Mouse (Mus musculus): ENCODE data around the gene Arntl2. TPM values are rescaled to one million over a fixed set of nuclear protein-coding genes. Genes with fewer than 3 reads are reported as not detected.

Gene Arntl2
- polyA plus RNA-seq, 1 experiment from 2014 or later: 0.86 TPM

DNA sequence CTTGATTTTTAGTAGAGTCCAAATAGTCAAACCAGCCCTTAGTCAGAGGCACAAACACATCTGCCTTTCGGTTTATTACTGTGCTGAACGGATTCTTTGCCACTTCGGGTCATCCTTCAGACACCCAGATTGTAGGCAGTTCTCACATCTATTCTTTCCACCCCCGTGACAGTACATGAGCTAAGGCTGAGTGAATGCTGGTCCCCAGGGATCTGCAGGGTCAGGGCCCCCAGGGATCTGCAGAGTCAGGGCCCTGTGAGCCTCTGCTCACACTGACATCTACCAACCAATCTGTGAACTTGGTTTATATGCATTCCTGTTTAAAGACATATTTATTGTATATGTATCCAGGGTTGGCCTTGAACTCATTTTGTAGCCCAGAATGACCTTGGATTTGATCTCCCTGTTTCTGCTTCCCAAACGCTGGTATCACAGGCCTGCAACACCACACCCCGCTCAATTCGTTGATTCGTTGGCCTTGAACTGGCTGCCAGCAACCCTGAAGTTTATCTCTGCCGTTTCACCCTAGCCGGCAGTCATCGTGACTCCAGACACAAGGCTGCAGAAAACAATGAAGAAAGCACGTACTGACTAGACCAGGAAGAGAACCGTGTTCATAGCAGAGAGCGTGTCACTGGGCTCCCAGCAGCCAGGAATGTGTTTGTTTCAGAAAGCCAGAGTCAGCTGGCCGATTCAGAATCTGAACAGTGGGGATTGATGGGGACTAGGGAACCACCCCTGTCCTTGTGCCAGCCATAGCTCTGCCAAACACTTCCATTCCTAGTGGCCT is 50.3 kb downstream of the Arntl2 start:
- H3K36me3 ChIP-seq (ENCODE audit: control insufficient read depth, insufficient read depth, low read length): no peaks in the 10 kb centered on the region
- WGBS: 86% methylated on average over 15 of the region's 15 CpGs
- no peak overlapping the region for H3K9ac ChIP-seq (ENCODE audit: low read length)
- H3K27ac ChIP-seq (ENCODE audit: low read depth, low read length): no peak overlapping the region
- no peaks in the 10 kb centered on the region for H3K4me1 ChIP-seq (replicated peaks; ENCODE audit: control insufficient read depth, insufficient read depth, low read length)
- no peak for DNase-seq (ENCODE audit: low spot score)
- H3K4me3 ChIP-seq (ENCODE audit: low read depth, low read length): no peak overlapping the region
- no peak overlapping the region for H3K4me2 ChIP-seq (ENCODE audit: low read depth, low read length, severe bottlenecking)
- no peaks in the 10 kb centered on the region for H3K9me3 ChIP-seq (ENCODE audit: control insufficient read depth, low read length)
- H3K27me3 ChIP-seq (ENCODE audit: control insufficient read depth, insufficient read depth, low read length): no peaks in the 10 kb centered on the region
- ATAC-seq (replicated peaks; ENCODE audit: low FRiP score): no peak

DNA sequence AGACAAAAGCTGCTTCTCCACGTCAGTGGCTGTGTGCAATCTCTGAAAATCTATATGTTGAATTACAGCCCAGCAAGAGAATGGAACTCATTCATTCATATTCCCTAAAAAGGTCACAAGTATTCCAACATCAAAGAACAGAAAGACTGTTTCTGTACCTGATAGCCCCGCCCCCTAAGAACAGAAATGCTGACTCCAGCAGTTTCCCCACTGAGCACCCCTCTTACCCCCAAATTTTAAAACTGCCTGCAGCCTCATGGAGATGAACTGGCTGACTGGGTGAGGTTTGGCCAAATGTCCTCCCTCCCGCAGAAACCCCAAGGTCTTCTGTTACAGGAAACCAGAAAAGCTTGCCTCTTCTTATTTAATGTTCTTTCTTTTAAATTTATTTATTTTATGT is 51.5 kb downstream of the Arntl2 start:
- Histone ChIP-seq H3K4me1 (replicated peaks; ENCODE audit: control insufficient read depth, insufficient read depth, low read length) (no peaks in the 10 kb centered on the region), H3K4me2 (ENCODE audit: low read depth, low read length, severe bottlenecking) (no peak overlapping the region), H3K27ac (ENCODE audit: low read depth, low read length) (no peak overlapping the region), H3K36me3 (ENCODE audit: control insufficient read depth, insufficient read depth, low read length) (no peaks in the 10 kb centered on the region), H3K4me3 (ENCODE audit: low read depth, low read length) (no peak overlapping the region), H3K9ac (ENCODE audit: low read length) (no peak overlapping the region), H3K9me3 (ENCODE audit: control insufficient read depth, low read length) (no peaks in the 10 kb centered on the region), H3K27me3 (ENCODE audit: control insufficient read depth, insufficient read depth, low read length) (no peaks in the 10 kb centered on the region)
- DNase-seq (ENCODE audit: low spot score) (no peak), ATAC-seq (replicated peaks; ENCODE audit: low FRiP score) (no peak)
- 78% methylated on average over 3 of the region's 3 CpGs for WGBS

DNA sequence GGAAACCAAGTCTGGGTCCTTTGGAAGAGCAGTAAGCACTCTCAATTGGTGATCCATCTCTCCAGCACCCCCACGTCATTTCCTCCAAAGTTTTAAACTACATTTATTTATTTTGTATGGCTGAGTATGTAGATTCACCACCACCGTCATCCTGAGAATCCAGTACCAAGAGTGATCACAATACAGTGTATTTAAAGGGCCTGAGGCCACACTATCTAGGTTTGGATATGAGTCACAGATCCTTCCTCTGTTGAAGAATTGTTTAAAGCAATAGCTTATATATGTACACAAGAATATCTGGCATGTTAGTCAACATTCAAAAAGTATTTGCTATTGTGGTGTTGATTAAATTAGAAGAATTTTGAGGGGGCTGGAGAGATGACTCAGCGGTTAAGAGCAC is 52.4 kb downstream of the Arntl2 start:
- no peak overlapping the region for H3K27ac ChIP-seq (ENCODE audit: low read depth, low read length)
- 91% methylated on average over 3 of the region's 3 CpGs for WGBS
- H3K4me1 ChIP-seq (replicated peaks; ENCODE audit: control insufficient read depth, insufficient read depth, low read length): no peaks in the 10 kb centered on the region
- H3K9me3 ChIP-seq (ENCODE audit: control insufficient read depth, low read length): no peaks in the 10 kb centered on the region
- DNase-seq (ENCODE audit: low spot score) (no peak), ATAC-seq (replicated peaks; ENCODE audit: low FRiP score) (no peak)
- no peak overlapping the region for H3K4me3 ChIP-seq (ENCODE audit: low read depth, low read length)
- no peaks in the 10 kb centered on the region for H3K27me3 ChIP-seq (ENCODE audit: control insufficient read depth, insufficient read depth, low read length)
- no peak overlapping the region for H3K4me2 ChIP-seq (ENCODE audit: low read depth, low read length, severe bottlenecking)
- H3K9ac ChIP-seq (ENCODE audit: low read length): no peak overlapping the region
- H3K36me3 ChIP-seq (ENCODE audit: control insufficient read depth, insufficient read depth, low read length): no peaks in the 10 kb centered on the region

DNA sequence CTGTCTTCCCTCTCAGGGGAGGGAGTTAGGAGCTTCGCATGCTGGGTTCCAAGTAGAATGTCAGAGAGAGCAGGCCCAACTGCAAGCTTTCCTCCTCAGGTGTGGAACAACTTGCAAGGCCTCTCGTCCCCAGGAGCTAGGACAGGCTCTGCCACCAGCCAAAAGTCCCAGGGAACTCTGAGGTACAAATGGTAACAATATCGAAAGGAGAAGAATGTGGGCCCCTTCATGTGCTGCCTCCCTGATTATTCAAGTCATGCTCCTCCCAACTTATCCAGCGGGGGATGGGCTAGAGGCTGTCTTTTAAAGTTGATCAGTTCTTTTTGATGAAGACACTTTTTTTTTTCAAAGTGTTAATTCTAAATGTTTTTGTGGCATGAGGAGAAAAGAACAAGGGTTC is 54.2 kb downstream of the Arntl2 start, which contains the start of gene Smco2:
Smco2 (plus strand) TSS at position 55 of the 400 bp plus-strand sequence.
- no peak within 1 kb of the TSS for H3K4me3 ChIP-seq (ENCODE audit: low read depth, low read length)
- no peak within 1 kb of the TSS for H3K4me2 ChIP-seq (ENCODE audit: low read depth, low read length, severe bottlenecking)
- no peak for DNase-seq (ENCODE audit: low spot score)
- H3K9me3 ChIP-seq (ENCODE audit: control insufficient read depth, low read length): no peaks in the 10 kb centered on the region
- H3K27me3 ChIP-seq (ENCODE audit: control insufficient read depth, insufficient read depth, low read length): no peaks in the 10 kb centered on the region
- H3K4me1 ChIP-seq (replicated peaks; ENCODE audit: control insufficient read depth, insufficient read depth, low read length): no peaks in the 10 kb centered on the region
- no peaks in the 10 kb centered on the region for H3K36me3 ChIP-seq (ENCODE audit: control insufficient read depth, insufficient read depth, low read length)
- ATAC-seq (replicated peaks; ENCODE audit: low FRiP score): no peak
- WGBS: 78% methylated on average over 4 of the region's 4 CpGs
- H3K27ac ChIP-seq (ENCODE audit: low read depth, low read length): no peak within 1 kb of the TSS
- H3K9ac ChIP-seq (ENCODE audit: low read length): no peak within 1 kb of the TSS

DNA sequence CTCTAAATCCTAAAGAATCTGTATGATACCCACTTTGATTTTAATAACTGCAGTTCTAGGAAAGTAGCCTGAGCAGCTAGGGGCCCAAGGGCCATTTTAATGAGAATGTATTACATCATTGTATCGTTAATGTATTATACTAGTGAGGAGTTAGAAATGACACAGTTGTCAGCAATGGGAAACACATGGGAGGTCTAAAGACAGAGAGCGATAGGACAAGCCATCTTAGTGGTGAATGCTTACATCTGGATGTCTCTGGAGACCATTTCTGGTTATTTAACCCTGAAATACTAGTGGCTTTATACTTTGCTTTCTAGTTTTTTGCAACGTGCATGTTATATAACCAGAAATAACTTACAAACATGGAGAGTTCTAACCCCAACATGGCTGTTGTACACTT is 56.1 kb downstream of the Arntl2 start:
- H3K36me3 ChIP-seq (ENCODE audit: control insufficient read depth, insufficient read depth, low read length): no peaks in the 10 kb centered on the region
- H3K9ac ChIP-seq (ENCODE audit: low read length): no peak overlapping the region
- H3K4me1 ChIP-seq (replicated peaks; ENCODE audit: control insufficient read depth, insufficient read depth, low read length): no peaks in the 10 kb centered on the region
- DNase-seq (ENCODE audit: low spot score) (no peak), ATAC-seq (replicated peaks; ENCODE audit: low FRiP score) (no peak)
- H3K9me3 ChIP-seq (ENCODE audit: control insufficient read depth, low read length): no peaks in the 10 kb centered on the region
- H3K27ac ChIP-seq (ENCODE audit: low read depth, low read length): no peak overlapping the region
- H3K4me2 ChIP-seq (ENCODE audit: low read depth, low read length, severe bottlenecking): no peak overlapping the region
- H3K4me3 ChIP-seq (ENCODE audit: low read depth, low read length): no peak overlapping the region
- 88% methylated on average over 3 of the region's 3 CpGs for WGBS
- H3K27me3 ChIP-seq (ENCODE audit: control insufficient read depth, insufficient read depth, low read length): no peaks in the 10 kb centered on the region

DNA sequence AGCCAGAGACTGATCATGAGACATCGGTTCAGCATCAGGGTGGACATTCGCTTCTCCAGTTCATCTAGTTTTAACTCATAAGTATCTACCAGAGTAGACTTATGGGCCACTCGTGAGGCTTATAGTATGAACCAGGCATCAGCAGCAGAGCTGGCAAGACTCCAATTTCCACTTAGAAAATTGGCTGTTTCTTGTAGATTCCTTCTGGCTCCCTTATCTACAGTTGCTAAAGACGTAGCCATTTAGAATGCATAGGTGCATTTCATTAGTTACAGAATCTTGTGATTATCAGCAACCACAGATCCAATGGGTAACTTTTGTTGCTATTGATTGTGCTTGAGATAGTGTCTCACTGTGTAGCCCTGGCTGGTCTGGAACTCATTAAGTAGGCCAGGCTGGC is 56.9 kb downstream of the Arntl2 start:
- no peaks in the 10 kb centered on the region for H3K4me1 ChIP-seq (replicated peaks; ENCODE audit: control insufficient read depth, insufficient read depth, low read length)
- no peak for DNase-seq (ENCODE audit: low spot score)
- no peaks in the 10 kb centered on the region for H3K27me3 ChIP-seq (ENCODE audit: control insufficient read depth, insufficient read depth, low read length)
- H3K4me2 ChIP-seq (ENCODE audit: low read depth, low read length, severe bottlenecking): no peak overlapping the region
- 85% methylated on average over 4 of the region's 4 CpGs for WGBS
- no peak for ATAC-seq (replicated peaks; ENCODE audit: low FRiP score)
- H3K4me3 ChIP-seq (ENCODE audit: low read depth, low read length): no peak overlapping the region
- no peak overlapping the region for H3K27ac ChIP-seq (ENCODE audit: low read depth, low read length)
- H3K9ac ChIP-seq (ENCODE audit: low read length): no peak overlapping the region
- H3K9me3 ChIP-seq (ENCODE audit: control insufficient read depth, low read length): no peaks in the 10 kb centered on the region
- no peaks in the 10 kb centered on the region for H3K36me3 ChIP-seq (ENCODE audit: control insufficient read depth, insufficient read depth, low read length)

DNA sequence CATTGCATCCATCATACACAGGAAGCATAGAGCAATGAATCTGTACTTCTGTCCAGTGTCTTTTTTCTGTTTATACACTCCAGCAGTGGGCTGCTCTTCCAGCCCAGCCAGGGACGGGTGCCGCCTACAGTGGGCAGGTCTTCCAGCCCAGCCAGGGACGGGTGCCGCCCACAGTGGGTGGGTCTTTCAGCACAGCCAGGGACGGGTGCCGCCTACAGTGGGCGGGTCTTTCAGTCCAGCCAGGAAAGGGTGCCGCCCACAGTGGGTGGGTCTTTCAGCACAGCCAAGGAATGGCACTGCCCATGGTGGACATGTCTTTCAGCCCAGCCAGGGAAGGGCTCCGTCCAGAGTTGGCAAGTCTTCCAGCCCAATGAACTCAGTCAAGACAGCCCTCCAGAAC is 59.3 kb downstream of the Arntl2 start:
- Histone ChIP-seq H3K36me3 (ENCODE audit: control insufficient read depth, insufficient read depth, low read length) (no peaks in the 10 kb centered on the region), H3K27ac (ENCODE audit: low read depth, low read length) (no peak overlapping the region), H3K9me3 (ENCODE audit: control insufficient read depth, low read length) (no peaks in the 10 kb centered on the region), H3K4me1 (replicated peaks; ENCODE audit: control insufficient read depth, insufficient read depth, low read length) (no peaks in the 10 kb centered on the region), H3K4me3 (ENCODE audit: low read depth, low read length) (no peak overlapping the region), H3K27me3 (ENCODE audit: control insufficient read depth, insufficient read depth, low read length) (no peaks in the 10 kb centered on the region), H3K4me2 (ENCODE audit: low read depth, low read length, severe bottlenecking) (no peak overlapping the region), H3K9ac (ENCODE audit: low read length) (no peak overlapping the region)
- ATAC-seq (replicated peaks; ENCODE audit: low FRiP score): peak; percentile 56; the same call in 1 of the 2 replicates
- 92% methylated on average over 9 of the region's 9 CpGs for WGBS
- no peak for DNase-seq (ENCODE audit: low spot score)

DNA sequence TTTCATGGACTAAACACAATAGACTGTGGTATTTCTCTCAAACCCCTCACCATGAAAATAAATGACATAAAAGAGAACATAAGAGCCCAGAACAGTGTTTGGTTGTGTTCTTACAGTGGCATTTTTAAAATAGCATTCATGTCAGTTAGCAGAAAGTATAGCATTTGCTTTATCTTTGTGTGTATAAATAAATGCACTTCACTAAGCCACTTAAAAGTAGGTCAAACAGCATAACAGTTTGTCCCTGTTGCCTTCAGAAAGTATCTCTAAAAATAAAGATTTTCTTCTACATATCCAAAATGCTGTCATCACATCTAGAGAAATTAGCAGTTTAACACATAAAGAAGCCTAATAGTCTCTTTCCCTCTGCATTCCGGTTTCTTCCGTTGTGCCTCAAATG is 61.5 kb downstream of the Arntl2 start:
- 96% methylated on average over 2 of the region's 2 CpGs for WGBS
- no peak for ATAC-seq (replicated peaks; ENCODE audit: low FRiP score)
- Histone ChIP-seq H3K4me2 (ENCODE audit: low read depth, low read length, severe bottlenecking) (no peak overlapping the region), H3K27ac (ENCODE audit: low read depth, low read length) (no peak overlapping the region), H3K4me1 (replicated peaks; ENCODE audit: control insufficient read depth, insufficient read depth, low read length) (no peaks in the 10 kb centered on the region), H3K27me3 (ENCODE audit: control insufficient read depth, insufficient read depth, low read length) (no peaks in the 10 kb centered on the region), H3K9ac (ENCODE audit: low read length) (no peak overlapping the region), H3K9me3 (ENCODE audit: control insufficient read depth, low read length) (no peaks in the 10 kb centered on the region), H3K4me3 (ENCODE audit: low read depth, low read length) (no peak overlapping the region), H3K36me3 (ENCODE audit: control insufficient read depth, insufficient read depth, low read length) (no peaks in the 10 kb centered on the region)
- DNase-seq (ENCODE audit: low spot score): no peak

DNA sequence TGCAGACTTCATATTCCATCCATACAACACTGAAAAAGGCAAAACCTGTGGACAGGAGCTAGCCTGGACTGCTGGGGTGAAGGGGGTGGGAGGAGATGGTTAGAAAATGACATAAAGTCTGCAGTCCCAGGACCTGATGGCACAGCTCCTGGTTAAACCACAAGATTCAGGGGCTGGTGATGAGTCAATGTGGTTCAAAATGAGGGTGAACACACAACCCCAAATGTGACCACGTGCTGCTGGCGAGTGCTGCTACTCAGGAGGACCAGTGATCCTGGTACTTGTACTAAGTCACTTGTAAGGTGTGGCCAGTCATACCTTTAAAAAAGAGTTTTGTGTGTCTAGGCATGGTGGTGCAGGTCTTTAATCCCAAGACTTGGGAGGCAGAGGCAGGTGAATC is 67.3 kb downstream of the Arntl2 start:
- ATAC-seq (replicated peaks; ENCODE audit: low FRiP score): no peak
- Histone ChIP-seq H3K9ac (ENCODE audit: low read length) (no peak overlapping the region), H3K27ac (ENCODE audit: low read depth, low read length) (no peak overlapping the region), H3K9me3 (ENCODE audit: control insufficient read depth, low read length) (no peaks in the 10 kb centered on the region), H3K4me1 (replicated peaks; ENCODE audit: control insufficient read depth, insufficient read depth, low read length) (no peaks in the 10 kb centered on the region), H3K4me2 (ENCODE audit: low read depth, low read length, severe bottlenecking) (no peak overlapping the region), H3K36me3 (ENCODE audit: control insufficient read depth, insufficient read depth, low read length) (no peaks in the 10 kb centered on the region), H3K4me3 (ENCODE audit: low read depth, low read length) (no peak overlapping the region), H3K27me3 (ENCODE audit: control insufficient read depth, insufficient read depth, low read length) (no peaks in the 10 kb centered on the region)
- WGBS: 93% methylated on average over 2 of the region's 2 CpGs
- no peak for DNase-seq (ENCODE audit: low spot score)
